Mouse (Mus musculus): ENCODE measurements around the gene 4930558K02Rik.

Gene 4930558K02Rik

GRCm38 (mm10) chr1:161902692-161903452, 76.6 kb downstream of the 4930558K02Rik start:
- no peak for DNase-seq (ENCODE audit: low read depth, low spot score)

DNA sequence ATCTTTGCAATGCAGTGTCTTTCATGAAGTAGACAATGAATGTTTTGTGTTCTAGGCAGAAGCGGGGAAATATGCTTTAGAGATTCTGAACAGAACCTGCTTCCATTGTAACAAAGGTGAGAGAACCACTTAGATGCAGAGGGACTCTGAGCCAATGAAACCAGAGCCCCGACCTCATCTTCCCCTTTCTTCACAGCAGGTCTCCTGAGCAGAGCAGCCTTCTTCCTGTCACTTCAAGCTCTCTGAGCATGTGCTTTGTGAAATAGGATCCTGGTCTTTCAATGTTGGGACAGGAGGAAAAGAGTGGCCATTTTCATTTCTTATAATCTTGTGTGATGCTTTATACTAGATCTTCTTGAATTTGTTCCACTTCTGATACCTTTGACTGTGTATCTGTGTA, 79.3 kb downstream of the 4930558K02Rik start:
- DNase-seq (ENCODE audit: low read depth, low spot score) = no peak

- DNase-seq (ENCODE audit: low read depth, low spot score) = no peak
These were observed 82.2 kb downstream of the 4930558K02Rik start for GRCm38 (mm10) chr1:161897235-161897634.

GRCm38 (mm10) chr1:161896130-161896529, 83.3 kb downstream of the 4930558K02Rik start:
- no peak for DNase-seq (ENCODE audit: low read depth, low spot score)

DNA sequence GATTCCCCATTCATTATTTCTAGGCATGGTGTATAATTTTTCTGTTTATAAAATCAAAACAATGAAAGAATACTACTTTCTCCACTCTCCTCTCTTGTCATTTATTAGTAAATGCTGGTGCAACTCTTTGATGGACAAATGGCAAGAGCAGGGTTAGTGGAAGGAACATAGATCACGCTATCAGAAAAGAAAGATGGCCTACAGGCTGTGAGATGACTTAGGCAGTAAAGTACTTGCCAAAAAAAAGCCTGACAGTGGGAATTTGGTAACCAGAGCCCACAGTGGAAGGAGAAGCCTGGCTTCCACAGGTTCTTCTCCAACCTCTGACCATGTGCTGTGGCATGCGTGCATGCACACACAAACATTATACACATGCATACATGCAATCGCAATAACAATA, 84.4 kb downstream of the 4930558K02Rik start:
- no peak for DNase-seq (ENCODE audit: low read depth, low spot score)

DNA sequence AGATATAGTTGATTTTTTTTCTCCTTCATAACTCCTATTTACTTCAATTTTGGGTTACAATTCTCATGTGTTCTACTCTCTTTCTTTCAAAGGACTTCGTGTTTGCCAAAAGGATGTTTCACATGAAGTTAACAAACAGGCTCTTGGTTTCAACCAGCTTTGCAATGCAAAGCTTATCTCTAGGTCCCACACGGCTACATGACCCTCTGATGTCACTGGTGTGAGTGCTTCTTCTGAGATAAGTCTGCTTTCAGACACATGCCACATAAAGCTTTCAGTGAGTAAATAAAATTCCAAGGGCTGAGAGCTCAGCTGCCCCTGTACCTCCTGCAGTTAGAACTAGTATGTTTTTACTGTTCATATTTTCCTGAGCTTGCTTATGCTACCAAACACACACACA, 84.9 kb downstream of the 4930558K02Rik start:
- DNase-seq (ENCODE audit: low read depth, low spot score) = no peak

DNA sequence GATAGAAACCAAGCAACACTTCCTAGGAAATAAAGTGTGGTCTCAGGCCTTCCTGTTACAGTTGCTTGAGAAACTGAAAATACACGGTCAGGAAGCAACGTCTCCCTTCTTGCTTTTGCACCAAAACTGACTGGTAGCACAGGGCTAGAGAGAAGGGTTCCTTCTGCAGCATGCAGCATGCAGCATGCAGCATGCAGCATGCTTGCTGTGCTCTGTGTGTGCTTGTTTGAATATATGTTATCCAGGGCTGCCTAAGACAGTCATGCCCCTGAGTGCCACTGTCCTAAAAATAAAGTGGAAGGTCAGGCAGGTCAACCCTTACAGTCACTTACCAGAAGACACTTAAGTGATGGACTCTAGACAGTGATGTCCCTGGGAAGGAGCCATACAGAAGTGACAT, 85.3 kb downstream of the 4930558K02Rik start:
- DNase-seq (ENCODE audit: low read depth, low spot score) = no peak
